Mouse (Mus musculus) bone marrow, adult 2 months (tissue): ENCODE results near the gene Nfe2l1.

Experiments
- CTCF ChIP-seq: fragments of 200-500 bp; IDR thresholded peaks from 2 replicates; pipeline ENCODE4 v1.5.1; 2011; ENCODE audit warnings: low read length, control low read depth; ENCODE audit not compliant: control insufficient read depth, insufficient read depth
- POLR2A ChIP-seq: fragments of 200-500 bp; IDR thresholded peaks from 2 replicates; pipeline ENCODE4 v1.6.1; 2011; ENCODE audit warnings: low read depth, mild to moderate bottlenecking, control low read depth, low read length, borderline replicate concordance; ENCODE audit not compliant: control insufficient read depth

DNA sequence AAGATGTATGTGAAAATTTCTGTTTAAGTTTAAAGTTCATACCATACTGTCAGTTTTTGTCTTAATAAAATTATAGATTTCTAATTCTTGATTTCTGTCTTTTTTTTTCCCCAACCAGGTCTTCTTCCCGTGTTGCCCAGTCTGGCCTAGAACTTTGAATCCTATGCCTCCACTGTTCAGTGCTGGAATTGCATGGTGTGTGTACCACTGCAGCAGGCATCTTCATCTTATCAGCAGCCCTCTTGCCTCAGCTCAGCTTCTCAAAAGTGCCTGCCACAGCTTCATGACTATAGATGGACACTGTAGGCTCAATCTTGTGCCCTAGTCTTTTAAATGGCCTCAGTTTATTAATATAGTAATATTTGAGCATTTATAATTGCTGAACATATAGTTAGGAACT lies 21.7 kb downstream of the Nfe2l1 start:
- no peak for TF ChIP-seq CTCF
- TF ChIP-seq POLR2A, result no peak
